Mouse (Mus musculus): ENCODE measurements at regions not wholly inside any gene's neighbourhood (a gene's known extent, or its start where the extent isn't known, plus 50 kb on each side); places are given as distances from the start of the nearest gene placed in this dataset.

- DNase-seq (ENCODE audit: low spot score in 2 of 2) = no peak
These were observed 89.1 kb downstream of the Kcnrg start for GRCm38 (mm10) chr14:61696290-61696842.

DNA sequence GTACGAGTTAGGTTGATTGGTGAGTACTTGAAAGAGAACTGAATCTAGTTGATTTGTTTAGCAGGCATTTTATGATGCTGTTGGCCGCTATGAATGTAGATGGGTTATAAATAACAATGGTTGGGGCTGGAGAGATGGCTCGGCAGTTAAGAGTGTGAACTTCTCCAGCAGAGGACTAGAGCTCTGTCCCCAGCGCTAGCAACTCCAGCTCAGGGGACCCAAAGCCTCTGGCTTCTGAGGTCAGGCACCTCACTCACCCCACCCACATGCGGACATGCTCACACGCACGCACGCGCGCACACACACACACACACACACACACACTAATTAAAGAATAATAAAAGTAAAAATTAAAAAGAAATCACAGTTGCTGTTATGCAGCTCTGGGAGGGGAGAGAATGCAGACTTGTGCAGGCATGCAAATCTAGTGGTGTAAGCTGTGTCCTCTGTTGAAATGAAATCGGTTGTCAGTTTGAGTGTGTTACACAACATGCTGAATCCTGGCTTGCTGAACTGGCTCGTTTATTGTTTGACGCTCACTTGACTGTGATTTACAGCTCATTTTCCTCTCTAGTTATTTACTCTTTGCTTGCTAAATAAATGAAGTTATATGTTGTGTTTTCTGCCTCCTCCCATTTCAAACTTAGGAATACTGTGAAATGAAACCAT is 89.8 kb downstream of the Kcnrg start:
- DNase-seq (ENCODE audit: low spot score in 2 of 2) = no peak

DNA sequence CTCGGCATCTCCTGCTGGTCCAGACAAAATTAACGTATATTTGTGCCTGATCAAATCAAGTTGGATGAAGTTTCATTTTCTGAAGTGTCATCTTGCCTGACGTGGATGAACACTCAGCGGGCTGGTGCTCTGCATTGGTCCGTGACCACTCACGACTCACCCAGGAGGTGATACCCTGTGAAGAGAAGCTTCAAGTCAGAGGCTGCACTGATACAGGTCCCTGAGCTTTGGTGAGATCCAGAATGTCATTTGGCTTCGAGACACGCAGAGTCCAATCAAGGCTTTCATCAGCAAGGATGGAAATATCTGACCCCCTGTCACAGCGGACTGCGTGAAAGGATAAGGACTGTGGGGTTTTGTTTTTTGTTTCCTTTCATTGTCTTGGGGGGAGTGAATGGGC is 90.4 kb downstream of the Kcnrg start:
- no peak for DNase-seq (ENCODE audit: low spot score in 2 of 2)

DNA sequence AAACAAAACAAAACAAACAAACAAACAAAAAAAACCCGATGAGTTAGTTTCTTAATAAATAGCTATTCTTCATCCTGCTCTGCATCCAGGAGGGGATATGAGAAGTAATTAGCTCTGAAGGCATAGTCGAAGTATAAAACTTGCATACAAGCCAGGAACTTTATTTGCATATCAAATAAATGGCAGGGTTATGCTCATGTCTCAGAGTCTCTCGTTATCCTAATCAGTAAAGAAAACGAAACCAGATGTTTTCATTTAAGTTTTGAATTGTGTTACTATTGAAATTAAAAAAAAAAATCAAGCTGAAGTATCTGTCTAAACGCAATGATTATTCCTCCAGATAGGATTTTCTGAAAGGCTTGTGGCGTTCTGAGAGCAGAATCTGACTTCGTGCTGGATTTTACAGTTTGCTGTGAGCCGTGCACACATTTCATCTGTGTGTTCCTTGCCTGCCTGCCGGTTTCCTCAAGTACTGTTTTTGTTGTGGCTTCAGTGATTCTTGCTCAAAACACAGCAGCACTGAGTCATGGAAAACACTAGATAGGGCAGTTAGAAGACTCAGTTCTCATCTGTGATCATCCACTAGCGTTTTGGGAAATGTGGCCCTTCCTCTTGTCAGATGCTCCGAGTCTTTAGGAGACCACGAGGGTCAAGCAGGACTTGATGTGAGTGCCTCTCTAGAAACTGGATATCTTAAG is 91.2 kb downstream of the Kcnrg start:
- no peak for DNase-seq (ENCODE audit: low spot score in 2 of 2)

DNA sequence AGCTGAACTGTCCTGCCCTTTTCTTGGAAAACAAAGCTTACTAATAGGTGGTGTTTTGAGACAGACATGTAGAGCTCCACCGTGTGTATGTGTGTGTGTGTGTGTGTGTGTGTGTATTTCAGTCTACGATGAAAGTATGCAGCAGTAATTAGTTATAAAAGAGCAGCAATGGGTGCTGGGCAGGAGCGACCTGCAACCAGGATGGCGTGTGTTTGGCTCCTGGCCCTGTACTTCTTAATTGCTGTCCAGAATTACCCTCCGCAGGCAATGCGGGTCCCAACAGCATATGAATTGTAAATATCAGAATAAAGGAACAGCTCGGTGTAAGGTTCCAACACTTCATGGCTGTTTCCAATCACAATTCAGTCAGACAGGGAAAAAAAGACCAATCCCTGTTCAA is 92.4 kb downstream of the Kcnrg start:
- DNase-seq (ENCODE audit: low spot score in 2 of 2) = no peak

DNA sequence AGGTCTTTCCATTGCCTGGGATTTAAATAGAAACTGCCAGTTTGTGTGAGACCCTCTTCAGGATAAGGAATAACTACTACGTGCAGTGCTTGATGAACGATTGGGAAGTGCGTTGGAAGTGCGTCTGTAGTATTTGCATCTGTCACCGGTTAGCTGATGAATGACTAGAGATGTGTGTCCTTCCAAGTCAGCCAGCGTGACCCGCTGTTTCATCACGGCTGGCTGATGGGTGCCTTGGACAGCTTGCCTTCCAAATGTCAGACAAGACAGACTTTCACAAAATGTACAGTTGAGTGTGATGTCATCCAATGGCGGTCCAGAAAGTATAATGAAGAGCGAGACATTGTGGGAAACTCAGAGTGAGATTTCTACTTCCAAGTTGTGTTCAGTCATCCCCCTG is 93.9 kb downstream of the Kcnrg start:
- no peak for DNase-seq (ENCODE audit: low spot score in 2 of 2)

GRCm38 (mm10) chr14:61703916-61704315 is 96.7 kb downstream of the Kcnrg start:
- DNase-seq (ENCODE audit: low spot score in 2 of 2) = no peak

DNA sequence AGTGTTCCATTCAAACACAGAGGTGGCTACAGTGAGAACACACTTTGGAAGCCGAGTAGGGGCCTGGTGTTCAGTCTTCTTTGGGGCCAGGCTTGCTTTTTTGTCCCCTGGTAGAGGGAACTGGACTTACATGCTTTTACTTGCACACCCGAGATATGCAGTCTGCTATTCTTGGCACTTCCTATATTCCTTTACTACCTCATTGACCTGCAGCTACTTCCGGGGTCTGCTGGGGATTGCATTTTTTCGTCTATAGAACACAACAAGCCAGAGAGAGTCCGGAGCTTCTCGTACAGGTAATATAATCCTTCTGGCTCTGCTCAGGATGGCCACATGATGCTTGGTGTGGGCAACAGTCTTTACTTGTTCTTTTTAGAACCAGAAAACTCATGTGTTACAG is 99.7 kb downstream of the Kcnrg start:
- no peak for DNase-seq (ENCODE audit: low spot score in 2 of 2)

DNA sequence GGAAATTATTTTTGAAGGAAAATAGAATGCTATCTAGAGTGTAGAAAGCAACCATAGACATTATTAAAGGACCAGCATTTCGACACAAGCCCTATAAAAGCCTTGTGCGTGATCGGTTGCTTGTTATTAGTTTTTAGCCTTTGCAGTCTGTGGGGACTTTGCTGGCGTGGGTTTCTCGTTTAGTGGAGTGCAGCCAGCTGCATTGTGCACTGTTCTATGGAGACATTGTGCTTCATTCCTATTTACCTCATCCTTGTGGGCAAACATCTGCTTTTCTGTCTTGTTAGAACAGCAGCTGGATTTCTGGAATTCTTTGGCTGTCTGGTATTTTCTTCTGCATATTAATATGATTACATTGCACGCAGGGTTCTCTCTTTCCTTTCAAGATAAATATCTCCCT is 101.1 kb downstream of the Kcnrg start:
- no peak for DNase-seq (ENCODE audit: low spot score in 2 of 2)

DNA sequence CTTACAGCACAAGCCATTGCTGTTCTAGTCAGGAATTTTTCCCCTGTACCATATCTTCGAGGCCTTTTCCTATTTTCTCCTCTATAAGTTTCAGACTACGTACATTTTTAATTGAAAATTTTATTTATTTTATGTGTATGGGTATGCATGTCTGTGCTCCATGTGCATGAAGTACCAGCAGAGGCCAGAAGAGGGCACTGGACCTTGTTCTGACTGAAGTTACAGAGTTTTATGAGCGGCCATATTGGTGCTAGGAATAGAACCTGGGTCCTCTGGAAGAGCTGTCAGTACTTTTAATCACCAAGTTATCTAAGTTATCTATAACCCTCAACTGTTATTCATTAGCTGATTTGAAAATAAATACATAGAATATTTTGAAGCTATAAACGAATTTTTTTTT is 108.5 kb downstream of the Kcnrg start:
- DNase-seq (ENCODE audit: low spot score in 2 of 2) = no peak

GRCm38 (mm10) chr14:61718392-61719124 is 111.3 kb downstream of the Kcnrg start:
- DNase-seq (ENCODE audit: low spot score in 2 of 2) = no peak

- DNase-seq (ENCODE audit: low spot score in 2 of 2) = no peak
These were observed 114.0 kb downstream of the Kcnrg start for GRCm38 (mm10) chr14:61721302-61721701.

- no peak for DNase-seq (ENCODE audit: low spot score in 2 of 2)
These were observed 117.7 kb downstream of the Kcnrg start for GRCm38 (mm10) chr14:61724942-61725341.

GRCm38 (mm10) chr14:61728562-61728961 is 121.3 kb downstream of the Kcnrg start:
- no peak for DNase-seq (ENCODE audit: low spot score in 2 of 2)

GRCm38 (mm10) chr14:61735541-61735940 is 128.3 kb downstream of the Kcnrg start:
- no peak for DNase-seq (ENCODE audit: low spot score in 2 of 2)

- DNase-seq (ENCODE audit: low spot score in 2 of 2) = no peak
These were observed 129.4 kb downstream of the Kcnrg start for GRCm38 (mm10) chr14:61736384-61737322.

DNA sequence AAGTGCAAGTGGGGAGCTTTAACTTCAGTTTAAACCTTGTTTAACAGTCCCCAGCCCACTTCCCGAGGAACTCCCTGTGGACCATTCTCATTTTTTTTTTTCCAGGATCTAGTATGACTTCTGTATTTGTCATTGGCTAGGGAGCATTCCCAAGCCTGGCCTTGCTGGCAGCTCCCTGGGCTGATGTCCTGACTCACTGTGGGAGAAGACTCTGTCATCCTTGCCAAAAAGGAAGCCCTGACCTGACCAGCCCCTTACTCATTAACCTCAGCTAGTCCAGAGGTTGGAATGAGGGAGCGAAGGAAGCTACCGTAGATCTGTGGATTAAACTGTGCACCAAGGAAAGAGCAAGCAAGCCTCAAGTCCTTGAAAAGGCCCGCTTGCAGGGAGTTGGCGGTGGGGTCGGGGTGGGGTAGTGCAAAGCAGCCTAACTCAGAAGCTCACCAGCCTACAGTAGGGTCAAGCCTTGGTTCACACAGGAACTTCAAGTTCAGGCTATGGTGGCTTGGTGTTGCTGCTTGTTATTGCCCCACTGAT is 130.3 kb downstream of the Kcnrg start:
- DNase-seq (ENCODE audit: low spot score in 2 of 2) = no peak

- no peak for DNase-seq (ENCODE audit: low spot score in 2 of 2)
These were observed 132.2 kb downstream of the Kcnrg start for GRCm38 (mm10) chr14:61739453-61739852.

GRCm38 (mm10) chr14:61743855-61744408 is 136.7 kb downstream of the Kcnrg start:
- DNase-seq (ENCODE audit: low spot score in 2 of 2) = no peak

DNA sequence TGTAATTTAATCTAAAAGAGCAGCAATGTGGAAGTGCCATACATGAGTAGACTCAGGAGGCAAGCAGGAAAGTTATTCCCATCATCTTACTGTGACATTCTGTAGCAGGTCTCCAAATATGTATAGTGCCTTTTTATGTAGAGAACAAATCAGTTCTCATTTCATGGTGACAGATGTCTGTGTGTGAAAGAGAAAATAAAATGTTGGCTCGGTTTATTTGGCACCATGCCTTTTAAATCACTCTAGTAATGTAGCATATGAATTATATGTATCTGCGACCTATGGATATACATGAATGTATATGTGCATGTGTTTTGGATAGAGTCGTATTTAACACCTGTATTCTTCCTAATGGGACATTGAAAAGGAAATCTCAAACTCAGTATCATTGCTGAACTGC is 146.2 kb downstream of the Kcnrg start:
- DNase-seq (ENCODE audit: low spot score in 2 of 2) = no peak

DNA sequence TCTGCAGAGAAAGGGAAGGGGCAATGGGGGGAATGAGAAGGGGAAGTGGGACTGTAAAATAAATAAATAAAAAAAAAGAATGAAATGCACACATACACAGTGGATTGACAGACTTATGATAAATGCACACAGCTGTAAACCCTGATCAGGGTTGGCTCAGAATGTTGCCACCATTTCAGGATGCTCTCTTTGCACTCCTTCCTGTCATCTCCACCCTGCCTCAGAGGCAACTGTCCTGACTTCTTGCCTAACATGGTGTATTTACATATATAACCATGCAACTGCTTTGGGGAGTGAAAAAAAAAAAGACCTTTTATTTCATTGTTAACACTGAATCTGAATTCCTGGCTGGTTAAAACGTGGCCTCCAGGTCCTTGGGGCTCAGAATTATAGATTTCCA is 149.4 kb downstream of the Kcnrg start:
- DNase-seq (ENCODE audit: low spot score in 2 of 2) = no peak

All from right cerebral cortex, postnatal 10 days (tissue).